14 mouse cellular contexts compared by ENCODE assay signal in genomic region chr3:132807888-132808579, GRCm38 (mm10).
"Had no signal": no experiment of that assay in that cellular context is flagged by ENCODE, and none has a peak within 500 bp of the region (broad histone marks: within the 10 kb centered on the region; RNA-seq: fewer than 3 reads in every experiment).

No protein-coding gene starts in this region.

- H3K4me3 ChIP-seq: liver, embryonic 13.5 days; lung, embryonic 15.5 days; midbrain, embryonic 10.5 days; neural tube, embryonic 12.5 days; stomach, embryonic 15.5 days had no signal

- DNase-seq: kidney, adult 8-10 months; liver; liver, embryonic 13.5 days; liver, postnatal 0 days; lung, postnatal 36 days; midbrain, embryonic 14.5 days; right cerebral cortex, postnatal 14 days; thymus, postnatal 36 days had no signal

- ATAC-seq: hindbrain, embryonic 16.5 days; inflammation-experienced regulatory T-cells, adult 6 months; liver, postnatal 0 days had no signal

- H3K4me1 ChIP-seq: midbrain, embryonic 10.5 days; neural tube, embryonic 12.5 days; stomach, embryonic 15.5 days had no signal

- H3K4me2 ChIP-seq: liver, embryonic 13.5 days; lung, embryonic 15.5 days; neural tube, embryonic 12.5 days; stomach, embryonic 15.5 days had no signal

- H3K9ac ChIP-seq: liver, embryonic 13.5 days; liver, postnatal 0 days; lung, embryonic 15.5 days; neural tube, embryonic 12.5 days; stomach, embryonic 15.5 days had no signal

- H3K9me3 ChIP-seq: liver, embryonic 13.5 days; lung, embryonic 15.5 days; midbrain, embryonic 10.5 days; neural tube, embryonic 12.5 days; stomach, embryonic 15.5 days had no signal

- H3K27ac ChIP-seq: liver, embryonic 13.5 days; lung, embryonic 15.5 days; midbrain, embryonic 10.5 days; neural tube, embryonic 12.5 days; stomach, embryonic 15.5 days had no signal

- H3K36me3 ChIP-seq: lung, embryonic 15.5 days; stomach, embryonic 15.5 days had no signal

- H3K27me3 ChIP-seq: liver, embryonic 13.5 days; lung, embryonic 15.5 days; neural tube, embryonic 12.5 days; stomach, embryonic 15.5 days had no signal
